Mouse (Mus musculus) brain, embryonic 14.5 days (tissue): ENCODE measurements at regions not wholly inside any gene's neighbourhood (a gene's known extent, or its start where the extent isn't known, plus 50 kb on each side); places are given as distances from the start of the nearest gene placed in this dataset.

ENCODE experiments used
- CTCF ChIP-seq: fragments of 200-500 bp; IDR thresholded peaks from 2 replicates; pipeline ENCODE4 v1.5.1; 2012; ENCODE audit warnings: inconsistent platforms, mild to moderate bottlenecking, moderate library complexity, borderline replicate concordance; ENCODE audit not compliant: insufficient read depth, insufficient read length; ENCODE audit errors: extremely low read depth
- POLR2A ChIP-seq: fragments of 200-500 bp; IDR thresholded peaks from 2 replicates; pipeline ENCODE4 v1.6.1; 2012; ENCODE audit warnings: mild to moderate bottlenecking, inconsistent platforms, borderline replicate concordance; ENCODE audit not compliant: poor library complexity, insufficient read depth, insufficient read length, severe bottlenecking; ENCODE audit errors: extremely low read depth

DNA sequence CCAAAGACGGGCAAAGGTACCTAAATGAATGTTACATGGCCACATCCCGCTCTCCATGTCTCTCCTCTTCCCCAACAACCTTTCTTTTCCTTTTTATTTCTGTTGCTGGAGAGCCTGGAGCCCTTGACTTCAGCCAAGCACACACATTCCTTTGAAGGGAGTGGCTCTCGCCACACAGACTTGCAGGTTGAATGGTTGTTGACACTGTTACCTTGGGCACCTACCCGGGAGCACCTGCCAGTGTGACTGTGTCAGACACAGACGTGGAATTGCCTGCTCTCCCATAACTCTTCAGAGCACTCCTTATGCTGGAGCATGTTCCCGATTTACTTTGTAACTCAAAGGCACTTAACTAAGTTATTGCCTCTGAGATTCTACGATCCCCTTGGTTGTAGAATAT lies 240.0 kb upstream of the Nr2f2 start:
- TF ChIP-seq CTCF (no peak), POLR2A (no peak)
